Mouse (Mus musculus) naive thymus-derived CD4-positive, alpha-beta T cell, adult 2 months (primary cell): ENCODE measurements at regions not wholly inside any gene's neighbourhood (a gene's known extent, or its start where the extent isn't known, plus 50 kb on each side); places are given as distances from the start of the nearest gene placed in this dataset.
A peak's percentile ranks its signal among the peaks of the same experiment; 100 is the strongest.

Source experiments
- DNase-seq: peaks from one replicate; pipeline ENCODE4 v3.0.0-alpha.2; 2011; ENCODE audit warnings: low read depth

GRCm38 (mm10) chr8:126808496-126808895, 137.1 kb downstream of the Tomm20 start:
- DNase-seq, result no peak

DNA sequence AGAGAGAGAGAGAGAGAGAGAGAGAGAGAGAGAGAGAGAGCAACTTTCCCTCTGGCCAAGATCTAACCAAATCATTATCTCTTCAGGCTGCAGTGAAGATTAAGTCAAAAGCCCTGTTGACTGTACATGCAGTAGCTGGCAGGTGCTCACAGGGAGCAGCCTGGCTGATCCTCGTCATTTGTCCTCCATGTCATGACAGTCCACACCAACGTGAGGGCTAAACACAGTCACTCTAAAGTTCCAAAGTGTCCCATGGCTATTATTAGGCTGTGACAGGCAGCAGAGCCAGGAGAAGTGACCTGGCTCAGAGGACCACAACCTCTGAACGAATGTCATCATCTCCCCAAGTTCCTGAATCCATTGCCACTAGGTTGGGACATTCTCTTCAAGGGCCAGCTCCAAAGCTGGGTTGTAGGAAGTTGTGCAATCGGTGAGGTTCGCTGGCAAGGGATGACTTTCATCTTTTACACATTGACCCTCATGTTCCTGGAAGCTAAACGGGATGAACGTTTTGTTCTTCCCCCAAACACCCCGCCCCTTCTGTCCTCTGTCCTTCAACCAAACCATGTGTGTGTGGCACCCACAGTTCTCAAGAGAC, 138.4 kb downstream of the Tomm20 start:
- no peak for DNase-seq

- no peak for DNase-seq
Observed at GRCm38 (mm10) chr8:126806591-126806990, 139.1 kb downstream of the Tomm20 start.

- no peak for DNase-seq
Observed at GRCm38 (mm10) chr8:126806181-126806560, 139.5 kb downstream of the Tomm20 start.

DNA sequence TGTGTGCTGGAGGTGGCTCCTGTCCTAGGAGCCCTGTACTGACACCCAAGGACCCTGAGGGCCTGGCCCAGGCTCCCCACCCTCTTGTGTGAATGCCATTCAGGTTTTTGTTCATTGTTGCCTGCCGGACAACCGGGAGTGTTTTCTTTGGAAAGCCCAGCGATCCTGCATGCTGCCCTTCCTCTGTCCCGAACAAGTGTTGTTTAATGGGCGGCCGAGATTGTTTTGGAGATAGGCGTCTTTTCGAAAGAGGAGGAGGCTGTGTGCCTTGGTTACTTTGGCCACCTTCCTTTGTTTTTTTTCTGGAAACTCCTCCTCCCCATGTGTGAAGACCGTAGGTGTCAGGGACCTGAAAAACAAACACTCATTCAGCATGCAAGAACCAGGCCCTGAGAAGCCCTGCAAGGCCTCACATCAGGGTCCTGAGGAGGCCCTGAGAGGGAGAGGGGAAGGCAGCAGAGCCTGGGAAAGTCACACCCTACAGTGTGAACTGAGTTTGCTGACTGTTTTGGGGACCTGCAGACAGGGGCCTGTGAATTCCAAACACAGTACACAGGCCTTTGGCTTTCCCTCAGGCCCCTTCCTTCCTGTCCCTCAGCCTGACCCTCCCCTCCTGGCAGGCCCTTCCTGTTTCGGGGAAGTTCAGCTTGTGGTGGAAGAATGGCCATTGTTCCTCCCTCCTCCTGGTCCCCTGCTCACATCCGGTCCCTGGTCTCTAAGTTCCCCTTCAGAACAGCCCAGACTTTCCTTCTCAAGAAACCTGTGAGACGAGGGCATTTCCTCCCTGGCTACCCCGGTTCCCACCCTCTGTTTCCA, 140.1 kb downstream of the Tomm20 start:
- peak; percentile 37 for DNase-seq

GRCm38 (mm10) chr8:126804115-126804514, 141.5 kb downstream of the Tomm20 start:
- DNase-seq, result peak; percentile 24

DNA sequence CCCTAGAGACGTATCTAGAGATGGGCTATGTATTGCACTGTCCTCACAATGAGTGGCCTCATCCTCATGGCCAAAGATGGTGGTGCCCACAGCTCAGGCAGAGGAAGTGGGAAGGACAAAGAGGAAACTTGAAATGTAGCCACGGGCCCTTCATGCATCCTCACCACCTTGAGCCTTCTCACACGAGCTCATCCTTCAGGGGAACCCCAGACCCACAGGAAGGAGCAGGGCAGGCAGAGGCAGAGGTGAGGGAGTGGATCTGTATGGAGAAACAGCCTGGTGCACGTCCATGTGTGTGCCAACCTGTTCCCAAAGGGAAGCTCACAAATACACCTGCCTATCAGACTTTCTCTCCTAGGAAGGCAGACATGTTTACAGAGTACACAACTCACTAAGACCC, 143.0 kb downstream of the Tomm20 start:
- no peak for DNase-seq

- no peak for DNase-seq
Observed at GRCm38 (mm10) chr8:126800976-126801375, 144.7 kb downstream of the Tomm20 start.

DNA sequence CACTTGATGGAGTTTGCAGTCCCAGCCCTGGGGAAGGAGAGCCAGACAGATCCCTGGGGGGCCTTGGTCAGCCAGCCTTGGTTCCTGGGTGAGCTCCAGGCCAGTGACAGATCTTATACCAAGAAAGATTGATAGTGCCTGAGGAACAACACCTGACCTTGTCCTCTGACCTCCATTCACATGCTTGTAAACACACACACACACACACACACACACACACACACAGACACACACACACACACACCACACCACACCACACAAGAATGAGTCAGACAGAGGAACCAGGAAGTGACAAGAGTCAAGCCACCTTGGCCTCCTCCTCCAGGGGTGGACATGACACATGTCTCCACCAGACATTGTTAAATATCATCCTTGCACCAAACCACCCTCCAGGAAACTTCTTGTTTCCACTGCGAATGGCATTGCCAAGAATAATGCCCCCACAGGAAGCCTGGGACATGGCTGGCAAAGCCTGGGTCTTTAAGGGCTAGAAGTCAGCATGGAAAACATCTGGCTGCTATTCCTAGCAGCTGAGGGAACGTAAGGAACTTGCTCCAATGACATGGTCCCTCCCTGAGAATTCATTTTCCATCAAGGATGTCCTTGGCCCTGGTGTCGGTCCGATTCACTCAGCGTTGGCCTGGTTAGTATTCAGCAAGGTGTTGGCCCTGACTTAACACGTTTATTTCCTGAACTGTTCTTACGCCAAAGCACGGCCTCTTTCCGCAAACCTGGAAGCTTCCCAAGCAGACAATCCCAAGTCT, 147.9 kb downstream of the Tomm20 start:
- no peak for DNase-seq

- no peak for DNase-seq
Observed at GRCm38 (mm10) chr8:126793657-126794056, 152.0 kb downstream of the Tomm20 start.

DNA sequence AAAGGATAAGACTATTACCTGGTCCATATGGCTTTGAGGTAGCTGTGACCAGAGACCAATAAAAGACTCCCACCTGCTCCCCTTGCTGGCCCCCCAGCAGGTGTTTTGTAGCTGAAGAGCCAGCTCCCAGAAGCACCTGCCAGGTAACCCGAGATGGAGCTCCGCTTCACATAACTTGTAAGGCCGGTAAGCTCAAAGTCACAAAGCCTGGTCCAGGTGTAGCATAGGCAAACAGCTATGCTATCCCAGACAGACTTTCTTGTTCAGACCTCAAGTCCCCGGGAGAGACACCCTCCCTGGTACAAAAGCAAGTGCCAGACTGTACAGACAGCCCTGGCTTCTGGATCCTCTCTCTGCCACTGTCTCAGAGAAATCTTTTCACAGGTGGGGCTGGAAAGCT, 154.6 kb downstream of the Tomm20 start:
- DNase-seq, result no peak

- DNase-seq, result no peak
Observed at GRCm38 (mm10) chr8:126790214-126790613, 155.4 kb downstream of the Tomm20 start.

- no peak for DNase-seq
Observed at GRCm38 (mm10) chr8:126789076-126789475, 156.6 kb downstream of the Tomm20 start.

- DNase-seq, result no peak
Observed at GRCm38 (mm10) chr8:126788669-126789068, 157.0 kb downstream of the Tomm20 start.

GRCm38 (mm10) chr8:126787398-126787797, 158.2 kb downstream of the Tomm20 start:
- no peak for DNase-seq

- DNase-seq, result no peak
Observed at GRCm38 (mm10) chr8:126785211-126785610, 160.4 kb downstream of the Tomm20 start.

GRCm38 (mm10) chr8:126784604-126785003, 161.0 kb downstream of the Tomm20 start:
- no peak for DNase-seq

DNA sequence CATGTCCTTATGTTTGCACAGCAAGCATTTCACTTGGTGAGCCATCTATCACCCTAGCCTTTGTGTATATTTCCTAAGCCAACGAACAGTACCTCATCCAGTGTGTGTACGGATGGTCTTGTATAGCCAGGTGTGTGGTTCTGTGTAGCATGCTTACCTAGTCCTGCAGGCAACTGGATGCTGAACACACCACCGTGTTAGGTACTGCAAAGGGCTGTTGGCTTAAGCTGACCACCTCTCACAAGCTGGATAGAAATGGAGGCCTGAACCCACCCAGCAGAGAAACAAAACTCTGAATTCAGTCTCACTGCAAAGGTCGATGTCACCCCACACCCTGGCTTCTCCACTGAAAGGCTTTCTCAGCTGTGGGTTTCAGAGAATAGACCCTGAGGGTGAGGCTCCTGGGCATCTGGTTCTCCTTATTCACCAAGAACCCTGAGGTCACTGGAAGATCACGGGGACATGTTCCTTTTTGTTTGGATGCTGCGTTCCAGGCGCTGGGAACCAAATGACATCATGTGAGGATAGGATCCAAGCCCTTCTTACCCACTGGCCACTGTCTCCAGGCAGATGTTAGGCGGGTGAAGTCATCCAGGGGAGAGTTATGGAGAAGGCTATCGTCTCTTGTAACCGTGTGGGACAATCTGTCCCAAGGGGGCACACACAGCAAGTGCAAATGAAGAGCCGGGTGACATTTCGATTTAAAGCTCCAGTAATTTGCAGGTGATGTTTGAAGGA, 161.8 kb downstream of the Tomm20 start:
- DNase-seq, result no peak

DNA sequence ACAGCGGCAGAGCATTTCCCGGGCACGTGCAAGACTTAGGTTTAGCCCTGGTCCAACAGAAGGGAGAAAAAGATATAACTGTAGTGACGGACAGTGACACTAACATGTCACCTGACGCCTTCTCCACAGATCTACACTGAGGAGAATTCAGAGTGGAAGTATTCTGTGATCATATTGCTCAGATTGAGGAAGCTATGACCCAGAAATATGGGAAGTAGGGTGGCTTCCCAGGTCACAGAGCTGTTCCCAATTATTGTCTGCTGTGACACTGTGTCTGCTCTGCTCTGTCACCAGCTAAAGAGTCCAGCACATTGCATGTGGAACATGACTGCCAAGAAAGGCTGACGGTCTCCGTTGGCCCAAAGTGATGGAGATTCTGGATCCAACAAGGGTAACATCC, 167.0 kb downstream of the Tomm20 start:
- no peak for DNase-seq

DNA sequence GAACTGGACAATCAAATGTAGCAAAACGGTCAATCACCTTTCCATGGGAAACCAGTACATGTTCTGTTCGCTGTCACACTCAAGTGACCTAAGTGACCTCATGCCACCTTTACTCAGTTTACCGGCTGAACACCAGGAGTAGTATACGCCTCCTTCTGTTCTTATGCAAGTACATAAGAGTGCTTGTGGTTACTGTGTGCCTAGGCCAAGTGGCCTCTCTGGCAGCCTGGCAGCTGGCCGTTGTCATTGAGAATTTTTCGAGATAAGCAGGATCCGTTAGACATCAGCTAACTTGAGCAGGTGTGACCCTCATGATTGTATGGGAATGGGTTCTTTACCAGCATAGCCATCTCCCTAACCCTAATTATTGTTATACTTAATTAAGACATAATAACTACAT, 167.5 kb downstream of the Tomm20 start:
- DNase-seq, result no peak

- peak; percentile 36 for DNase-seq
Observed at GRCm38 (mm10) chr8:126776605-126777469, 168.8 kb downstream of the Tomm20 start.
